Mouse (Mus musculus) liver, postnatal 0 days (tissue): ENCODE results near the gene Cops7b. TPM values are rescaled to one million over a fixed set of nuclear protein-coding genes. Genes with fewer than 3 reads are reported as not detected.

Experiments
- ATAC-seq: fragments of 200-750 bp; cut with Nextera tagmentation; 2 replicates; pipeline ENCODE4 v1.8.0; 2017; ENCODE audit warnings: mild to moderate bottlenecking, moderate library complexity
- DNase-seq: peaks from one replicate; pipeline ENCODE4 v3.0.0-alpha.2; 2016
- H3K27ac ChIP-seq: fragments of 300-500 bp; sonication (generic); 2 replicates; pipeline ENCODE4 v1.5.1; 2014; ENCODE audit warnings: antibody characterized with exemption, moderate library complexity, mild to moderate bottlenecking, low read depth
- H3K27me3 ChIP-seq: fragments of 300-500 bp; sonication (generic); 2 replicates; pipeline ENCODE4 v1.6.1; 2014; ENCODE audit warnings: low read length, control low read depth, mixed read lengths; ENCODE audit not compliant: insufficient read depth
- H3K36me3 ChIP-seq: fragments of 300-500 bp; sonication (generic); replicated peaks from 2 replicates; pipeline ENCODE4 v1.6.1; 2014; ENCODE audit warnings: mild to moderate bottlenecking, control low read depth, low read length, moderate library complexity, mixed read lengths; ENCODE audit not compliant: insufficient read depth
- H3K4me1 ChIP-seq: fragments of 300-500 bp; sonication (generic); 2 replicates; pipeline ENCODE4 v1.6.1; 2014; ENCODE audit warnings: antibody characterized with exemption, mild to moderate bottlenecking, control low read depth; ENCODE audit not compliant: insufficient read depth
- H3K4me2 ChIP-seq: fragments of 300-500 bp; sonication (generic); 2 replicates; pipeline ENCODE4 v1.6.1; 2014; ENCODE audit warnings: low read depth, mild to moderate bottlenecking, low read length, moderate library complexity, mixed read lengths
- H3K4me3 ChIP-seq: fragments of 300-500 bp; sonication (generic); 2 replicates; pipeline ENCODE4 v1.5.1; 2014; ENCODE audit warnings: low read depth, low read length
- H3K9ac ChIP-seq: fragments of 300-500 bp; sonication (generic); replicated peaks from 2 replicates; pipeline ENCODE4 v1.6.1; 2014; ENCODE audit warnings: mild to moderate bottlenecking, moderate library complexity
- H3K9me3 ChIP-seq: fragments of 300-500 bp; sonication (generic); 2 replicates; pipeline ENCODE4 v1.6.1; 2016; ENCODE audit warnings: mild to moderate bottlenecking, control low read depth, low read length, mixed read lengths
- CTCF ChIP-seq: sonication (generic); IDR thresholded peaks from 2 replicates; pipeline ENCODE4 v1.5.1; 2016; ENCODE audit warnings: antibody characterized with exemption, low read depth
- EP300 ChIP-seq: IDR thresholded peaks from 2 replicates; pipeline ENCODE4 v1.6.1; 2016; ENCODE audit warnings: antibody characterized with exemption, low read depth, mild to moderate bottlenecking
- WGBS: fragments of 180-500 bp; shearing (Covaris S2); extraction: QIAGEN DNeasy Blood & Tissue Kit; methylation state at CpG from one replicate; pipeline ENCODE4 v1.1.7; 2014; ENCODE audit not compliant: insufficient replicate concordance; 5-methylcytosine and 5-hydroxymethylcytosine counted together
- microRNA-seq: library from miRNA; unstranded; fragments of <30 nt; microRNA quantifications from one replicate; pipeline ENCODE4, GENCODE M21; 2016
- polyA plus RNA-seq: library from polyadenylated mRNA; unstranded; fragments of >200 nt; fragmentation: Nextera tagmentation; extraction: Ambion mirVana; gene quantifications from 2 replicates; pipeline ENCODE4 v1.2.1, GENCODE M21; 2015

Gene Cops7b
- polyA plus RNA-seq, 1 experiment from 2014 or later: 9.8 TPM

DNA sequence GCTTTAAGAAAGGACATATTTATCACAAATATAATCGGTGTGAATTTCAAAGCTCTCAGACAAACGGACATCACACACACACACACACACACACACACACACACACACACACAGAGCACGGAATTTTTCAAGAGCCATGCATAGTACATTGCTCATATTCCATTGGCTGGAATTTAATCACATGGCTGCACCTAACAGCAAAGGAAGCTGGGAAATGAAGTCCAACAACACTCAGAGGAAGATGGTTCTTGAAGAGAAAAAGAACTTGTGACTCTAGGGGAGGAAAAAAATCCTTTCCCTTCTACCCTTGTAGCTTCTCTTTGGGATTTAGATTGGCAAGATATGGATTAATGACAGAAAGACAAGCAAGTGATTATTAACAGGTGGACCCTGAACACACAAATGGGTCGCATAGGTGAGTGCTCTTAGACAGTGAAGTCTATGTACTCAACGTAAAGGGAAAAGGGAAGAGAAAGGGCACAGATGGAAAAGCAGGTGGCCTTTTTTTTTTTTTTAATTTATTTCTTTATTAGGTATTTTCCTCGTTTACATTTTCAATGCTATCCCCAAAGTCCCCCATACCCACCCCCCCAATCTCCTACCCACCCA, 52.2 kb downstream of the Cops7b start:
- H3K27me3 ChIP-seq: no peaks in the 10 kb centered on the region
- TF ChIP-seq CTCF: no peak
- no peak for TF ChIP-seq EP300
- peak; percentile 62 for ATAC-seq
- H3K4me3 ChIP-seq: no peak overlapping the region
- H3K27ac ChIP-seq: no peak overlapping the region
- no peaks in the 10 kb centered on the region for H3K36me3 ChIP-seq
- no peaks in the 10 kb centered on the region for H3K9me3 ChIP-seq
- H3K9ac ChIP-seq: no peak overlapping the region
- DNase-seq: no peak
- peaks cover 8% of the 10 kb centered on the region for H3K4me1 ChIP-seq
- 57% methylated on average over 6 of the region's 6 CpGs for WGBS
- H3K4me2 ChIP-seq: no peak overlapping the region

DNA sequence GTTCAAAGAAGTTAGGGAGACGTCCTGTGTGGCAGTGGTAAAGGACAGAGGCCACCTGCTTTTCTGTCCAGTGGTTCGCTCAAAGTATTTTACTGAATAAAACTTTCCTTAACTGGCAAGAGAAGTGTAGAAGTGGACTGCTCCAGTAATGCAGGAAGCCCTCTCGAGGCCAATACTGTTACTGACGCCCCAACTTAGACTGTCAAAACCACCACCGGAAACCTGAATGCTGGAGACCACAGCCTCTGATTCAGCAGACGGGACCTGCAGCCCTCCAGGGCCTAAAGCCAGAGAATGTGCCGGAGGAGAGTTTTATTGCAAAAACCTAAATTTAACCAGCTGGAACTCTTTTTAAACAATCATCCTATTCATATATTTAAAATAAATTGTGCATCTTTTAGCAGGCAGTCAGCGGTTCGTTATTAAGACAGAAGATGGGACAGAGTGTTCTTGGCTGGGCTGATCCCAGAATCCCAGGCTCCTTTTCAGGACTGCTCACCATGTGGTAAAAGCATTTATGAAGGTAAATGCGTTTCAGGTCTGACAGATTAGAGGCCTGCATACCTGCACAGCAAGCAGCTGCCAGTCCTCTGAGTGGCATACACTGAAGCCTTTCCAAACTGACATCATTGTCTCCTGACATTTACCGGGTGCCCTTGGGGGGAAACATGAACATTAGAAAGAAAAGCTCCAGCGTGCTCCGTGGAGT, 60.6 kb downstream of the Cops7b start:
- H3K27me3 ChIP-seq: no peaks in the 10 kb centered on the region
- ATAC-seq: no peak
- H3K36me3 ChIP-seq: no peaks in the 10 kb centered on the region
- H3K4me2 ChIP-seq: no peak overlapping the region
- no peak overlapping the region for H3K27ac ChIP-seq
- H3K4me3 ChIP-seq: no peak overlapping the region
- no peaks in the 10 kb centered on the region for H3K9me3 ChIP-seq
- H3K4me1 ChIP-seq: no peaks in the 10 kb centered on the region
- H3K9ac ChIP-seq: no peak overlapping the region
- WGBS: 57% methylated on average over 13 of the region's 13 CpGs
- DNase-seq: no peak
- TF ChIP-seq EP300 (no peak), CTCF (peak; percentile 18; the same call in 1 of the 2 replicates)

DNA sequence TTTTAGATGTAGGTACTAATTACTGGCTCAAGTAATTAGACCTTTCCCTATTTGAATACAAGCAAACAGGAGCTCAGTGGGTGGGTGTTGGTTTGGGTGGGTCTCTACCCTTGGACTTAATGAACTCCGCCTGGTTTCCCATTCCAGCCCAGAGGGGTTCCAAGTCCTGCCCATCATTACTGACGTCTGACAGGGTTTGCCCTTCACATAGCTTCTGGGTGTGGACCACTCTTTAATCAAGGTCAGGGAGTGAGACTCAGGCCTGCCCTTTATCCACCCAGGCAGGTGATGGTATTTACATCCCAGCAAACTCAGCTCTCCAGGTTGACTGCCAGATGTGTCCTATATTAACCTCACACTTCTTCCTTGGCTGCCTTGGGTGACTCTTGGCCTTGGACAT, 64.8 kb downstream of the Cops7b start:
- no peaks in the 10 kb centered on the region for H3K36me3 ChIP-seq

DNA sequence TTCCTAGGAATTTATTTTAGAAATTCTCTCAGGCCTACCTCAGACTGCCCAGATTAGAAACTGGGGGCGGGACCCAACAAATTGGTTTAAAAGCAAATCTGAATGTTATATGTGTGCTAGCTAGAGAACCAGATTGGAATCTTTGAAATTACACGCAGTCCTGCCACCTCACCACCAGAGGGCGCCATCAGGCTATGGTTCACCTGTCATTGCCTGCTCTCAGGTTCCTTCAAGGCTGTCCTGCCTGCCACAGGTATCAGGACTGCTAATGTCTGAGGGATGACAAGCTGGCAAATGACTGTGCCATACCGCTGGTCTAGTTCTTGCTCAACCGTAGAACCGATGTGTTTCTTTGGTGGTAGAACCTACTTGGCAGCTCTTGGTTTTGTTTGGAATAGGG, 67.6 kb downstream of the Cops7b start:
- H3K9ac ChIP-seq: no peak overlapping the region
- peak; percentile 78 for DNase-seq
- H3K4me3 ChIP-seq: no peak overlapping the region
- no peak for ATAC-seq
- no peaks in the 10 kb centered on the region for H3K9me3 ChIP-seq
- H3K4me2 ChIP-seq: no peak overlapping the region
- H3K27me3 ChIP-seq: no peaks in the 10 kb centered on the region
- WGBS: 10% methylated on average over 6 of the region's 6 CpGs
- no peaks in the 10 kb centered on the region for H3K36me3 ChIP-seq
- no peaks in the 10 kb centered on the region for H3K4me1 ChIP-seq
- no peak overlapping the region for H3K27ac ChIP-seq
- TF ChIP-seq EP300 (no peak), CTCF (peak; percentile 95)

More for the DNA sequence above, 64.8 kb downstream of the Cops7b start:
- TF ChIP-seq EP300 (no peak), CTCF (no peak)
- DNase-seq (no peak), ATAC-seq (no peak)
- Histone ChIP-seq H3K4me2 (no peak overlapping the region), H3K9me3 (no peaks in the 10 kb centered on the region), H3K4me3 (no peak overlapping the region), H3K27ac (no peak overlapping the region), H3K27me3 (no peaks in the 10 kb centered on the region), H3K9ac (no peak overlapping the region), H3K4me1 (no peaks in the 10 kb centered on the region)
- WGBS: 67% methylated on average over 2 of the region's 2 CpGs

DNA sequence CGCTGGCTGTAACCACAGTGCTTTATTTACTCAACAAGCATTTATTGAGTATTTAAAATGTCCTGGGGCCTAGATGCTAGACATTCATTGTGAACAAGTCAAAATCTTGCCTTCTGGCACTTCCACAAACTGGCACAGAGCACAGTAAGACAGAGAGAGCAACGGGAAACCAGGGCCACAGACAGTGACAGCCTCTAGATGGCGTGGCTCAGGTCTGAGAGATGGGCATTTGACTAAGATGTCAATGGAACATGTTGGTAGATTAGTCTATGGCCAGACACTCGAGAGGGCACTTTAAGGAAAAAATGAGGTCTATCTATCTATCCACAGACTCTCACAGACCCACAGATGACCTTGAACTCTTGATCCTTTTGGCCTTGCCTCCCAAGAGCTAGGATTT, 70.0 kb downstream of the Cops7b start:
- WGBS: 54% methylated on average over 4 of the region's 4 CpGs
- Histone ChIP-seq H3K9ac (no peak overlapping the region), H3K27me3 (no peaks in the 10 kb centered on the region), H3K36me3 (no peaks in the 10 kb centered on the region), H3K27ac (no peak overlapping the region), H3K4me2 (no peak overlapping the region), H3K4me1 (no peaks in the 10 kb centered on the region), H3K4me3 (no peak overlapping the region), H3K9me3 (no peaks in the 10 kb centered on the region)
- no peak for ATAC-seq
- TF ChIP-seq EP300 (no peak), CTCF (peak; percentile 28; the same call in 1 of the 2 replicates)
- no peak for DNase-seq

DNA sequence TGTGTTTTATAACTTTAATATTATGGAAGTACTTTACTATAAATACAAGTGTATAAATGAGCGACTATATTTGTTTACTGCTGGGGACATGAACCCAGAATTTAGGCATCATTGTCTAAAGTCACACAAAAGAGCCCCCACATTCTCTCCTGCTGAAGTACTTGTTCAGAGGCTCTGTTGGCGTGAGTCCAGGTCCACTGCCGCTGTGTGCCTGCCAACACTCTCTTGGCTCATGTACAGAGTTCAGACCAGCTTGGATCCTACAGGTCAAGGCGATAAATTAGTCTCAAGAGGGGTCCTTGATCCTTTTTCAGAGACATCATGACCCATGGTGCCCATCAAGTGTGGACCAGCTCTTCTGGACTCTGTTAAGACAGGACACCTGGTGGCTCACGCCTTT, 74.4 kb downstream of the Cops7b start:
- no peak for ATAC-seq
- no peaks in the 10 kb centered on the region for H3K36me3 ChIP-seq
- TF ChIP-seq EP300 (no peak), CTCF (no peak)
- no peaks in the 10 kb centered on the region for H3K4me1 ChIP-seq
- H3K27ac ChIP-seq: no peak overlapping the region
- no peaks in the 10 kb centered on the region for H3K9me3 ChIP-seq
- H3K9ac ChIP-seq: no peak overlapping the region
- no peak overlapping the region for H3K4me2 ChIP-seq
- peak; percentile 31 for DNase-seq
- H3K27me3 ChIP-seq: no peaks in the 10 kb centered on the region
- 72% methylated on average over 5 of the region's 5 CpGs for WGBS
- no peak overlapping the region for H3K4me3 ChIP-seq

Small RNA genes lying within 50 kb of the gene (microRNA-seq; reads per million reads assigned to microRNA genes)
- gene Gm22955: not detected

Other genes starting within 250 kb of the Cops7b start
- gene Ncl, start 223.5 kb upstream of the Cops7b start, polyA plus RNA-seq: 169 and 175 TPM in 2 replicates
- gene Nmur1, start 156.7 kb upstream of the Cops7b start, polyA plus RNA-seq: not detected in 2 replicates
- not detected in 2 replicates for gene Tex44, start 156.6 kb upstream of the Cops7b start, polyA plus RNA-seq
- gene Ptma, start 56.2 kb upstream of the Cops7b start, polyA plus RNA-seq: 750 and 799 TPM in 2 replicates
- gene Pde6d, start 275 bp upstream of the Cops7b start, polyA plus RNA-seq: 25.2 and 29.6 TPM in 2 replicates
- 0.20 TPM in 1 of 2 replicates, not detected in the other for gene Nppc, start 87.7 kb downstream of the Cops7b start, polyA plus RNA-seq
- gene Dis3l2, start 120.9 kb downstream of the Cops7b start, polyA plus RNA-seq: 7.2 and 7.9 TPM in 2 replicates